Mouse (Mus musculus) cerebellum, adult 2 months (tissue): Measurements from ENCODE around the gene Hoxb4.

Experiments used
- CTCF ChIP-seq: fragments of 200-500 bp; IDR thresholded peaks from 2 replicates; pipeline ENCODE4 v1.5.1; 2011; ENCODE audit warnings: low read depth, mild to moderate bottlenecking, control low read depth, low read length, moderate library complexity, borderline replicate concordance; ENCODE audit not compliant: insufficient read depth
- POLR2A ChIP-seq: fragments of 200-500 bp; IDR thresholded peaks from 2 replicates; pipeline ENCODE4 v1.6.1; 2011; ENCODE audit warnings: low read length, control low read depth, borderline replicate concordance; ENCODE audit not compliant: insufficient read depth

DNA sequence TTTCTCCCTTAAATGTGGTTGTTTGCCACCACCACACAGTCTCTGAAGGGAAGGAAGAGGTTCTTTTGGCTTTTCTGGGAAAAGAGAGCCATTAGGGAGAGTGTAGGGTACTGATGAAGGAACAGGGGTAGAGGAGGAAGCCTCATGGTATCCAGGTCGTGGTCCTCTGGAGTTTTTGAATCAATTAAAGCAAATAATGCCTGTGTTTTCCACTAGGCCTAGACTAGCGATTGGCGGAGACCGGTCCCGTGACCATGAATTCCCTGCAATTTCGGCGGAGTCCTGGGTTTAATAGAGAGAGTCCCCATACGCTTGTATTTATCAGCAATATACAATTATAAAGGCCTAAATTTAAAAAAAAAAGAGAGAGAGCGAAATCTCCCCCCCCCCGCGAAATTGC is 33.2 kb downstream of the Hoxb4 start:
- no peak for TF ChIP-seq POLR2A
- no peak for TF ChIP-seq CTCF
